Mouse (Mus musculus) left cerebral cortex, postnatal 10 days (tissue): ENCODE data around the gene Cnksr3. TPM values are rescaled to one million over a fixed set of nuclear protein-coding genes. Genes with fewer than 3 reads are reported as not detected.
A peak's percentile ranks its signal among the peaks of the same experiment; 100 is the strongest.

Experiments
- DNase-seq, 2 experiments: peaks; one replicate each; pipeline ENCODE4 v3.0.0; 2021 to 2022; ENCODE audit warnings: low spot score in 2 of 2, mixed read lengths in 1 of 2; ENCODE audit errors: extremely low spot score in 1 of 2
- intact Hi-C: fragments of 180-260 bp; cut with DNase I; formaldehyde crosslinking; loops from one replicate; pipeline ENCODE4 v1.15.1; 2025
- total RNA-seq, 2 experiments: library from RNA; stranded (reverse); gene quantifications; 2 replicates each; pipeline ENCODE4 v1.2.3; 2021

The Cnksr3 gene
- total RNA-seq, 2 experiments from 2014 or later = 5.4 to 7.8 TPM

DNA sequence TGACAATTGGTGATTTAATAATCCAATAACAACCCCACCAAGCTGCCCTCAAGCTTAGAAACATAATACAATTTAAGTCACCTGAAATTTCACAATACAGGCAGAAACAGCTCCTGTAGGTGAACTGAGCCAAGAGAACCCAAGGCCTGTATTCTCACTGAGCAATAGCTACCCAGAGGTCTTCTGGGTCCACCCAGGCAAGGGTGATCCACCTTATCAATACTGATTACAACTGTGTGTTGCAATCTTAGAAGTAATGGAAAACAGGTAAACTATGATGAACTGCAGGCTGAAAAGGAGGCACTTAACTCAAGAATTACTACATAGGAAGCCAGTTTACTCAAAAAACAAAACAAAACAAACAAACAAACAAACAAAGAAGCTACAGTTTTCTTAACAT lies 13.8 kb downstream of the Cnksr3 start:
- intact Hi-C loops = no loop called here

DNA sequence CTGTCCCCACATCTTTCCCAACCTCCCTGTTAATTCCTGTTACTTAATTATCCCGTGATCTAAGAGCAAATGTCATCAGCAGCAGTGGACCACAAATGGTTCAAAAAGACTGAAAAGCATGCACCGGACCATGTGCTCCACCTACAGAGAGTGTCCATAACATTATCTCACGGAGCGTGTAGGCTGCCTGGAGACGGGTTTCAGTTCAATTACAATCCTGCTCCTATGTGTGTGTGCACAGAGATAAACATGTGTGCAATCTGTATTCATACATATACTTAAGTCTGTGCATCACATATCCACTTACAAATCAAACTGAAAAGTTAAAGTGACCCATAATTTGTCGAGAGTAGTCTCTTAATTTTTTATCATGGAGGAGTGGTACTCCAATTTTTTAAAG lies 14.3 kb downstream of the Cnksr3 start:
- intact Hi-C loops = no loop called here
- DNase-seq = no peak

More for the DNA sequence above, 13.8 kb downstream of the Cnksr3 start:
- no peak for DNase-seq

DNA sequence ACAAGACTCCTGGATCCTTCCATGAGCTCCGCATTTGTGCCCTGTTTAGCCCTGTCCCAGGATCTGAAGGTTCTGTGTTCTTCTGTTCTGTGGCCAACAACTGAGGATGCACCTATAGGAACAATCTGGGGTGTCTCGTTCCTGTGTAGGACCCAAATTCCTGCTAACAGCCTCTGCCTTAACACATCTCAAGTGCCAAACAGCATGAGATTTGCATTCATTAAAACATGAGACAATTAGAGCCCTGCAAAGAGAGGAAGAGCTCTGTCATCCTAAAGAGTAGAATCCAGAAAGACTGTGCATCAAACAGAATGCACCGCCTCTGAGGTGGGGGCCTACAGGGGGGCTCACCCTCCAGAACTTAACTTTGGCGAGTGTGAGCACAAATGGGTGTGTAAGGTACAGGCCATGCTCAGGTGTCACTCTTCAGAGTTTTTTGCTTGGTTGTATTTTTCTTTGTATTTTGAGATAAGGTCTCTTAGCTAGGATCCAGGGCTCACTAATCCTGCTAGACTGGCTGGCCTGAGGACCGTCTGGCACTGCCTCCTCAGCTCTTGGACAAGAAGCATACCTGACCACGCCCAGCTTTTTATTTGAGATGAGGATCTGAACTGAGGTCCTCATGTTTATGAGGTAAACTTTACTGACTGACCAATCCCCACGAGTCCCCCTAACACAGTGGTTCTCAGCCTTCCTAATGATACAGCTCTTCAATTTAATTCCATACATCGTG lies 15.2 kb downstream of the Cnksr3 start:
- intact Hi-C loops = no loop called here
- no peak for DNase-seq

DNA sequence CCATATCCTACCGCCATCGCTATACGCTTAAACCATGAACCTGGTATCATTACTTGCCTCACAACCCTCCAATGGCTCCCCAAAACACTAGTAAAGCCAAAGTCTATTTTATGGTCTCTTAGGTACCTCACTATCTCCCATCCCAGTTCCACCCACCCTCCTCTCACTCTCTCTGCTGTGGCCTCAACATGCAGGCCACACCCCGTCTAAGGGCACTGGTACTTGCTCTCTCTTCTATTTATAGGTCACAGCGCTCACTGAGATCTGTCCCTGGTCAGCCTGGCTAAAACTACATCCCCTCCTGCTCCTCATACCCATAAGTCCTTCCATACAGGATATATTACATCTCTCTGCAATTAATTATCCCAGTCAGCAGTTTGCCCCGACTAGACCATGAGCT lies 16.1 kb downstream of the Cnksr3 start:
- no peak for DNase-seq
- intact Hi-C loops = no loop called here

DNA sequence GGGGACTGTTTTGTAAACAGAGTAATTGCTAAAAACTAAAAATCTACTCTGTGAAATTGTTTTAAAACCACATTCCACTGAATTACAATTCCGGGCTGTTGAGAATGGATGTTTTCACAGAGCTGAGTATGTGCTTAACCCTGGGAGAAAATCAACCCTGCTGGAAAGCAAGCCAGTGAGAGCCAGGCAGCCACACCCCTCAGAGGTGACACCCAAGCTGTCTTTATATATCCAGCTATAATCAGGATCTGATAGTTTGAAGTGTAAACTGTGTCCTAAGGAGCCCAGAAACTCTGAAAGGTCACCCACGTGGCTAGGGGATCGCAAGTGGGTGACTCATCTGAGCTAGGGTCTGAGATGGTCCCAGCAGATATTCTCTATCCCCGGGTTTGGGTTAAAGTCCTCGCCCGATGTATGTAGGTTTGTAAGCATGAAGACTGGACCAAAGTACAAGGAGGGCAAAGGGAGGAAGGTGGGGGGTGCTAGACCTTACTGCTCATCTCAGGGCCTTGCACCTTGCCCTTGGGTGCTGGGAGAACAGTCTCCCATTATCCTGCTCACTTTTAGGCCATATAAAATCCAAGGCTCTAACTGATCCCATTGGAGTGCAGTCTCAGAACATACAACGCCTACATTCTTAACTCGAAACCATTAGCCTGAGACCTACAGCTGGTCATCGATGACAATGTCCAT lies 20.2 kb downstream of the Cnksr3 start:
- DNase-seq = no peak
- intact Hi-C loops = no loop called here

DNA sequence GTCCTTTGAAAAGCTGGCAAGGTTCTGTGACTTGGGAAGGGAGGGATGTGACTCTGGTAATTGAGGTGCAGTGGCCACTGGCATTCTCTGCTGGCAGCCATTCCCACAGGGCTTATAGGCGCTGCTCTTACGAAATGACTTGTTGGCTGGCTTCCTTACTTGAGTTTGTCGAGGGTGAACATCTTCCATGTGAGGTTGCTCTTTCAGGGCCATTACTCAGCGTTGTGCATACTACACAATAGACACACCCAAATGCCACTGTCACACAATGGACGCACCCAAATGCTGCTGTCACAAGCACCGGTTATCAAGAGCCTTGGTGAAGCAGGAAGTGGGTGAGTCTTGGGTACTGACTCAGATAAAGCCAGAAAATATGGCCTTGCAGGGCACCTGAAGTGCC lies 22.8 kb downstream of the Cnksr3 start:
- no peak for DNase-seq
- intact Hi-C loops = no loop called here

DNA sequence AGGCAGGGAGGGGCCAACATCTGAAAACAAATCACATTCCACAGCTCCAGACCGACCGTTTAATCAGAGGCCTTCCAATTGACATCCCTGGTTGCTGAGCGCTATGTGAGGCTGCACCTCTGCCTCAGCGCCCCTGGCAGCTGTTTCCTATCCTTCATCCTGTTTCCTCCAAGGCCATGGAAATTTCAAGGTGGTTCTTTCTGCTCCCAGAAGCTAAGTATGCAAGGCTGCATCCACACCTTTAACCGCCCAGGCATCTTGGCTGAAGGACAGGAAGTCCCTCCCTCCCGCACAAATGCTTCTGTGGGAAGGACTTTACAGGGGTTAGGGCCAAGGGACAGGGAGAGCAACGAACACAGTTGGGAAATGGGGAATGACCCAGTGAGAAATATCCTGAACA lies 24.2 kb downstream of the Cnksr3 start:
- intact Hi-C loops = no loop called here
- peak in 1 of 2 experiments; percentile 46 for DNase-seq

DNA sequence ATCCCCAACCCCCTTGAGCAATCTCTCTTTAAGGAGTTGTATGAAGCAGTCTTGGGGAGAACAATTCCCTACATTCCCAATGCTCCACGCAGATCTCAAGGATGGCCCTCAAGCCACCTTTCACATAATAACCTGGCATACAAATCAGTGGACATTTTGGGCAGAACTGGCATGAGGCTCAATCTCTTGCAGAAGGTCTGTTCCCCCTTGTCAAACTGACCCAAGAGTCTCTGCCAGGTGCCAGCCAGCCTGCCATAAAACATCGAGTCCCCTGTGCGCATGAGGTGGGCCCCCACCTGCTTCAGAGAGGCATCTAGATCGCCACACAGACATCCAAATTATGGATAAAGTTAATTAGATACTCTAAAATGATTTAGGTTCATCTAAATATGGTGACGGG lies 25.0 kb downstream of the Cnksr3 start:
- intact Hi-C loops = no loop called here
- no peak for DNase-seq

DNA sequence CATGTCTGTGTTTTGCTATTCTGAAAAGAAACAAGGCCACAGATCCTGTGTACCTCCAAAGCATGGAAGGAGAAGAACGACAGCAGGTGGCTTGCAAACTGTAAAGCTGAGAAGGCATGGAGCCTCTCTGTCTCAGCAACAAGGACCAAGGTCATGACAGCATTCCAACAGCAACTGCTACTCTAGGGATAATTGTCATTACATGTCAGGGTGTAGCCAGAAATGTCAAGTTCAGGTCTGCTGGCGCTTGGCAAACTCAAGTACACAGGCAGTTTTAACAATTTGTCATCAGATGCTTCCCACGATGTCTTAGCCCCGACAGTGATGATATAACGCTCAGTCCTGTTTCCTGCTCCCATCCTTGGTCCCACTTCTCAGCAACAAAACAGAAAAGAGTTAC lies 26.0 kb downstream of the Cnksr3 start:
- intact Hi-C loops = no loop called here
- no peak for DNase-seq

DNA sequence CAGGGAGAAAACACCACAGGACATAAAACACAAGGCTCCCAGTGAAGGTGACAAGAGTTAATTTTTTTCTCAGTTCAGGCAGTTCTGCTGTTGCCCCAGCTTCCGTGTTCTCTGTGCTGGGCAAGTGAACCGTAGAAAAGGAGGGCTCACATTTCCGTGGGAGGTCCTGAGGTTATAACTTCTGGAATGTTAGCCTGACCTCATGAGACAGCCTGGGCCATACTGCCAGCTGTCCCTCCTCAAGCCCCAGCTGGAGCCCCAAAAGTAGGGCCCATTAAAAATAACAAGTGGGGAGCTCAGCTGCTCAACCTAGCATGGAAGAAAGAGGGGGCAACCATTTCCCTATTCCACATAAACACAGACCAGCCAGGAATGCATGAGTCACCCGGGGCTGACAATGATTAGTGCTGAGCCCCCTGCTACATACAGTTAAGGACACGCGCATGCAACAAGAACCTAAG lies 28.8 kb downstream of the Cnksr3 start:
- no peak for DNase-seq
- intact Hi-C loops = no loop called here

DNA sequence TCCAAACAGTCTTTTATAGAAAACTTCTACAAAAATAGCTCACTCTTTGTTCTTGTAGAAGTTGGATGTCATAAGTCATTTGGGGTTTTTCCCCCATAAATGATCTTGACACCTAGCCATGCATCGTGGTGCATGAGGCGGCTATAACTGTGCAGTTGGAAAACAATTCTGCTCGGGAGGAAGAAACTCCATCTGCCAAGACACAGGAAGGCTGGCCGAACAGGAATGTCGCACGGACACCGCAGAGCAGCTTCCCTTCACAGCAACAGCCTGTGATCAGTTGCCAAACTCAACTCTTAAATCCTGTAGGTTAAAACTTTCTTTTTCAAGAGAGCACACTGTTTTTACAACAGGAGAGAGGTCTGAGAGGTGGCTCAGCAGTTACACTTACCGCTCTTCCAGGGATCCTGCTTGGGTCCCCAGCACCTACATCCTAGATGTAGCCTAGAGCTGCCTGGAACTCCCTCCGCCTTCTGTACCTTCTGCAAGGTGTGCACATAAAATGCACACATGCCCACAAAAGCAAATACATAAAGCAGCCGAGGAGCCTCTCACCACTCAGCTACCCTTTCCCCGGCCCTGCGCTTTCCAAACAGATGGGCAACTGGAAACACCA lies 29.4 kb downstream of the Cnksr3 start:
- intact Hi-C loops = no loop called here
- peak in 1 of 2 experiments; percentile 73 for DNase-seq

DNA sequence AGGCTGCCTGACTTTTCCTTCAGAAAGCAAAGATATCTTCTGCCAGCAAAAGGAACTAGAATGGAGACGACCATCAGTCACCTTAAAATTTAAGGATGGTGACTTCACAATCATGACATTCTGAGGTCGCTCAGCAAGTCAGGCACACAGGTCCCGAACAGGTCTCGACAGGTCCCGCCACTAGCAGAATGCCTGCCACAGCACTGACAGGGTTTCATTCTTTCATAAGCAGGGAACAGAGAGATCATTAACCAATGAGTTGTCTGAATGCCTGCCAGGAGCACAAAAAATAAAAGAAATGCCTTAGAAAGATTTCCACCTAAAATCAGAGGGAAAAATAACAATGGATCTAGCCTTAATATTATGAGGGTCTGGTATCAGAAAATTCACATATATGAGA lies 31.7 kb downstream of the Cnksr3 start:
- intact Hi-C loops = no loop called here
- no peak for DNase-seq

DNA sequence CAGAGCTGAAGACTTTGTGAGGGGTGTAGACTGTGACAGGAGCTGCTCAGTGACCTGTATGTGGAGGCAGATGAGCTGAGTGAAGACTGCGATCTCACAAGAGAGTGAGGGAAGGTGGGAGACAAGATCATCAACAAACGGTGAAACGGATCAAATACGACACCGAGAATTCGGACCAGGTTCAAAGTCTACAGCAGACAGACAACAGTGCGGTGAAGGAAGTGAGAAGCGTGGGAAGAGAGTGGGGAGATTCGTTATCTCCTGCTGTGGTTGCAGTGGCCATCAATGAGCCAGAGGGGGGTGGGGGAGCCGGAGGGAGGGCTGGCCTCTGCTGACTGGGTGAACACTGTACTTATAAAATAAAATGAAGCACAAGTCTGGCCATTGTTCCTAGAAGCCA lies 33.5 kb downstream of the Cnksr3 start:
- DNase-seq = no peak
- intact Hi-C loops = no loop called here

DNA sequence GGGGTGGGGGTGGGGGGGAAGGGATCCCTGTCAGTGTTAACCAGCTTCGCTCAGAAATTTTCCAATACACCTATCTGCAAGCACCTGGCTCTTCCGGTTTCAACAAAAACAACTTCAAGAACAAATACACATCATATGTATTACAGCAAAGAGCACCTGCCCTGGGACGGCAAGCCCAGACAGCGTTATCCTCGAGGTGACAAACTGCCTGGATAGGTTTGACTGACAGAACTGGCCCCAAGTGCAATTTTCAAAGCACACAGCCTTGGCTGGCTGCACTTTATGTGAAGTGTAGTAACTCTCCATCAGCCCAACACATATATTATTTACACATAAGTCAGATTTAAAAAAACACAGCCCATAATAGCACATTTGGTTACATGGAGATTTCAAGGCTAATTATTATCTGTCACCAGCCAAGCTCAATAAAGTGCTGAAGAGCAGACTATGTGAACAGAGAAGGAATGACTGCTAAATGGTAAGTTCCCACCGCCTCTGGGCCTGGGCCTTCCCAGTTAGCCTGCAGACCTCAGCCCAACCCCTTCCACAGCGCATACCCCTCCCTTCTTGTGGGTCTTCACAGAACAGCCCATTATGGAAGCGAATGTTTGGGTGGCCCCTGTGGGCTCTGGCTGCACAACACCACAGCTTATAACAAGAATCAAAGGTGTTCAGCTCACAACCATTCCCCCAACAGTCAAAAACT lies 35.7 kb downstream of the Cnksr3 start:
- no peak for DNase-seq
- intact Hi-C loops = no loop called here

DNA sequence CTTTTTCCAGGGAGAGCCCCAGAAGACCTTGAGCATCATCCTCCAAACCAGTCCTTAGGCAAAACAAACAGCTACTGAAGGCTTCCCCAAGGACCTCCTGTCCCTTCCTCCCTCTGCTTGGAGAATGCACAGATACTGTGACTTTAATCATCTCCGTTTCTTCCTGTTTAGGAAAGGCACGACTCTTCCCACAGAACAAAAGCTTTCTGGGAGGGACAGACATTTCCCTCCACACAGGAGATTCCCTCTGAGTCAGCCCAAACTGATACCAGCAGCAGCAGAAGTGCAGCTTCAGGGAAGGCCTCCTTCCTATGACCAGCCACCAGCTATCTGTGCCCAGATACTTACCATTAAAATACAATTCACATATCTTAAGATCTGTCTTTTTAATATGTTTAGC lies 37.6 kb downstream of the Cnksr3 start:
- intact Hi-C loops = no loop called here
- DNase-seq = no peak

DNA sequence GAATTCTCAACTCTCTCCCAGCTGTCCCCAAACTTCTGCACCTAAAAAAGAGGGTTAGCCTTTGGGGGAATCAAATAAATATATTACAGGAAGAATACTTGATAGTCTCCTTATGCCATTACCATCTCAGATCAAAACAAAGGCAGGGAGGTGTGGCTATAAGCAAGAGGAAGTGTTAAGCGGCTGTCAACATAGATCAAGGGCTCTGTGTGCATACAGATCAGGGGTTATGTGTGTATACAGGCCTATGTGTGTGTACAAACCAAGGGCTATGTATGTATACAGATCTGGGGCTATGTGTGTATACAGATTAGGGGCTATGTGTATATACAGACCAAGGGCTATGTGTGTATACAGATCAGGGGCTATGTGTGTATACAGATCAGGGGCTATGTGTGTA lies 38.9 kb downstream of the Cnksr3 start:
- no peak for DNase-seq
- intact Hi-C loops = no loop called here

DNA sequence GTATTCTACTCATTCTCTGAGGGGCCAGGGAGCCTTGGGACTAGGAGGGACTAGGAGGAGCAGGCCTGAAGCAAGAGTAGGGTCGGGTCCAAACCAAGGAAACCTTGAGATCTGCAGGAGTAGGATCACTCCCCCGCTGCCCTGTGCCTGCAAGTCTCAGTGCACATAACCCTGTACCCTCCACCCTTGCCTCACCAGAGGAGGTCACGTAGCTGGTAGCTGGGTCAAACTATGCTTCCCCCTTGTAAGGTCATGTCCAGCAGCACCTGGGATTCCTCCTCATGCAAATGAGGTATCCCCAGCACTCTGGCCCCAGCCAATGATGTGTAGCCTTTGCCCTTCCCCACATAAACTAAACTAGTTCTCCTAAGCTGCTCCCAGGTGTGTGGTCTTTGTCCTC lies 41.6 kb downstream of the Cnksr3 start:
- intact Hi-C loops = no loop called here
- no peak for DNase-seq

DNA sequence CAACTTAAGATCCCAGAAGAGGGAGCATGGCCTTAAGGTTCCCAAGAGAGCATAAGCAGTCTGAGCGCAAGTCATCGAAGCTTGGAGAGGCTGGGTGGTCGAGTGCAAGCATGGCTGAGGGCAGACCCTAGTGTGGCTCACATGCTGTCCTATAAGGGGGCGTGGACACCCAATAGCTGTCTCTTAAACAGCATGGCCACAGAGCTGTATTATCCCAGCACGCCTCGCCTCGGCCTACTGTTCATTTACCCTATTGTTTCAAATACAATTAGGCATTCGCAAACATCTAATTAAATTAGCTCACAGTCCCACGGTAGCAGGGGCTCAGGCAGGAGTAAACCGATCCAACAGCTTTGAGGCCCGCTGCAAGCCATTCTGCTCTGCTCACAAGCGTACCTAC lies 49.0 kb downstream of the Cnksr3 start:
- no peak for DNase-seq
- intact Hi-C loops = no loop called here

DNA sequence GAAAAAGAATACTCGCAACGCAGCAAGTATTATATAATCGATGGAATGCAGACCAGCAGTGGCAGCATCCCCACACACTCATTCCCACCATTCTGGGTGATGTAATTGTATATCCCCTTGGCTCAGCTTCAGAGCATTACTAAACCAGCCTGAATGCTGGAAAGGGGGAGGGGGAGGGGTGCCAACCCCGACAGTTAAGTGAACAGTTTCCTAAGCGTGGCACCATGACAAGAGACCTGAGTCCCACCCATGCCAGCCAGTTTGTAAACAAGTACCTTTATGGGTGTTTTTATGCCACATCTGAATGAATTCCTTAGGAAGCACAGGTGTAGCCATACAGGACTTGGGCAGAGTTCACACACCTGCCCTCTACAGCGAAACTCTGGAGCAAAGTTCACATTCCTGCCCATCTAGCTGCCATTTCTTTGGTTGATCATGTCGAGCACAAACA lies 53.0 kb downstream of the Cnksr3 start:
- intact Hi-C loops = no loop called here
- DNase-seq = no peak
